Mouse (Mus musculus): ENCODE data around the gene Pcca.

Pcca gene

GRCm38 (mm10) chr14:122887278-122887677 is 353.2 kb downstream of the Pcca start:
- no peak for DNase-seq (ENCODE audit: low spot score in 2 of 2)

- DNase-seq (ENCODE audit: low spot score in 2 of 2) = no peak
Measured at GRCm38 (mm10) chr14:122887702-122888479, 353.8 kb downstream of the Pcca start.

- DNase-seq (ENCODE audit: low spot score in 2 of 2) = no peak
Measured at GRCm38 (mm10) chr14:122888480-122888872, 354.4 kb downstream of the Pcca start.

GRCm38 (mm10) chr14:122891470-122891968 is 357.4 kb downstream of the Pcca start:
- no peak for DNase-seq (ENCODE audit: low spot score in 2 of 2)

- DNase-seq (ENCODE audit: low spot score in 2 of 2) = no peak
Measured at GRCm38 (mm10) chr14:122896106-122896505, 362.0 kb downstream of the Pcca start.

GRCm38 (mm10) chr14:122898550-122898949 is 364.4 kb downstream of the Pcca start:
- DNase-seq (ENCODE audit: low spot score in 2 of 2) = no peak

- no peak for DNase-seq (ENCODE audit: low spot score in 2 of 2)
Measured at GRCm38 (mm10) chr14:122900679-122901078, 366.6 kb downstream of the Pcca start.

GRCm38 (mm10) chr14:122901177-122901576 is 367.1 kb downstream of the Pcca start:
- DNase-seq (ENCODE audit: low spot score in 2 of 2) = no peak

- no peak for DNase-seq (ENCODE audit: low spot score in 2 of 2)
Measured at GRCm38 (mm10) chr14:122901715-122902114, 367.6 kb downstream of the Pcca start.

- DNase-seq (ENCODE audit: low spot score in 2 of 2) = no peak
Measured at GRCm38 (mm10) chr14:122902136-122902535, 368.0 kb downstream of the Pcca start.

- peak; percentile 32 to 50 for DNase-seq (ENCODE audit: low spot score in 2 of 2)
Measured at GRCm38 (mm10) chr14:122902884-122903283, 368.8 kb downstream of the Pcca start.

GRCm38 (mm10) chr14:122903923-122904351 is 369.8 kb downstream of the Pcca start:
- DNase-seq (ENCODE audit: low spot score in 2 of 2) = no peak

- no peak for DNase-seq (ENCODE audit: low spot score in 2 of 2)
Measured at GRCm38 (mm10) chr14:122905007-122905406, 370.9 kb downstream of the Pcca start.

- DNase-seq (ENCODE audit: low spot score in 2 of 2) = no peak
Measured at GRCm38 (mm10) chr14:122908075-122908474, 374.0 kb downstream of the Pcca start.

GRCm38 (mm10) chr14:122909368-122910091 is 375.4 kb downstream of the Pcca start:
- no peak for DNase-seq (ENCODE audit: low spot score in 2 of 2)

GRCm38 (mm10) chr14:122911265-122911664 is 377.1 kb downstream of the Pcca start:
- no peak for DNase-seq (ENCODE audit: low spot score in 2 of 2)

GRCm38 (mm10) chr14:122912137-122912536 is 378.0 kb downstream of the Pcca start:
- DNase-seq (ENCODE audit: low spot score in 2 of 2) = no peak

GRCm38 (mm10) chr14:122912812-122913498 is 378.8 kb downstream of the Pcca start:
- DNase-seq (ENCODE audit: low spot score in 2 of 2) = peak; percentile 16 to 37

- DNase-seq (ENCODE audit: low spot score in 2 of 2) = no peak
Measured at GRCm38 (mm10) chr14:122913657-122914056, 379.5 kb downstream of the Pcca start, which contains the start of gene Ggact. Gene Ggact (minus strand): TSS chr14:122913757.

- DNase-seq (ENCODE audit: low spot score in 2 of 2) = no peak
Measured at GRCm38 (mm10) chr14:122917676-122918075, 383.6 kb downstream of the Pcca start.

- DNase-seq (ENCODE audit: low spot score in 2 of 2) = no peak
Measured at GRCm38 (mm10) chr14:122920011-122920410, 385.9 kb downstream of the Pcca start.

- no peak for DNase-seq (ENCODE audit: low spot score in 2 of 2)
Measured at GRCm38 (mm10) chr14:122936460-122936859, 402.3 kb downstream of the Pcca start.

Measured in frontal cortex, postnatal 14 days (tissue).